Mouse (Mus musculus): ENCODE data around the gene Ppp1r26. TPM values are rescaled to one million over a fixed set of nuclear protein-coding genes. Genes with fewer than 3 reads are reported as not detected.
"Not testable (repeated sequence)": the region's sequence is repeated elsewhere in the genome, so short reads cannot be mapped to it uniquely, and the experiment has no call there.

The Ppp1r26 gene
- total RNA-seq, 2 experiments from 2014 or later = 6.9 to 7.4 TPM

- DNase-seq = no peak
Measured at GRCm38 (mm10) chr2:28447315-28447670, 693 bp downstream of the Ppp1r26 start.

DNA sequence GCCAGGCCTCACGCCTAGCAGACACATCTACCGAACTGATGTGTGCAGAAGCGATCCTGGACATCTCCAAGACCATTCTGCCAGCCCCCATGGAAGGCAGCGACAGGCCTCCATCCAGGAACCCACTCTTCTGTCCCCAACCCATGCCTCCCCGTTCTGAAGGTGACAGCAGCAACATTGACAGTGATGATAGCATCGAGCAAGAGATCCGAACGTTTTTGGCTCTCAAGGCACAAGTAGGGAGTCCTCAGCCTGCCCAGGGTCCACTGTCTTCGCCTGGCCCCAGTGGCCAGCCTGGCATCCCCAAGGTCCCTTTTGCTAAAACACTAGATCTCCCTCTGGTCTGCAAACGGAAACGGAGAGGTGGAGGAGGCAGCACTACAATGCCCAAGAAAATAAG is 5.1 kb downstream of the Ppp1r26 start:
- no peak for DNase-seq

DNA sequence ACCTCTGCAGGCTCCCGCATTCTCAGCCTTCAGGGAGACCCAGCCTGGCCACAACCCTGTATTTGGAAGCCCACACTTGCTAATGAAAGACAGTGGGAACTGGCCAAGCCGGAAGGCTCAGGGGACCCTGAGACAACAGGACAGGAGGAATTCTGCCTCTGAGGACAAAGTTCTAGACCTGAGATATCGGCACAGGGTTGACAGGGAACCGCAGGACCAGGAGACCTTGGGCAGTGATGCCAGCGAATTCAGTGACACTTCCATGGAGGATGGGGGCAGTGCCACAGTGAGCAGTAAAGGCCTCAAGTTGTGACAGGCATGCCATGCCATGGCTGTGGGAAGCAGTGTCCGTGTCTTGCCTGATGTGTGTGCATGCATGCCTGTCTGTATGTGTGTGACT is 6.9 kb downstream of the Ppp1r26 start:
- DNase-seq = no peak

- no peak for DNase-seq
Measured at GRCm38 (mm10) chr2:28456616-28457015, 10.0 kb downstream of the Ppp1r26 start.

GRCm38 (mm10) chr2:28463919-28464318 is 17.3 kb downstream of the Ppp1r26 start:
- DNase-seq = peak; percentile 67

DNA sequence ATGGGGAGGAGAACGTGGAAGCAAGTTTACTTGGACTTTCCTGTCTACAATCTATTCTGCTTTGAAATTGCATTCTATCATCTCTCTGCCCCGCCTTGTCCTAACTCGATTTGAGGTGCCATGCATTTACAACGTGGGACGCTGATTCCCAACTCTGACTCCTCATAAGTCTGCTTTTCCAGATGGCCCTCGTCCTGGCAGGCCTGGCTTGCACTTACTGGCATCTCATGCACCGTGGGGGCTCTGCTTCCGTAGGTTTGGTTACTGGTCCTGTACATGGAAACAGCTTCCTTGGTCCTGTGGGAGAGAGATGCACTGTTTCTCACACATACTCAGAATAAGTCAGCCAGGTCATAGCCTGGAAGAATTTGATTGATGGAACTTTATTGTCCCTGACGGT is 18.3 kb downstream of the Ppp1r26 start:
- DNase-seq = no peak

GRCm38 (mm10) chr2:28465836-28466518 is 19.4 kb downstream of the Ppp1r26 start, which contains the start of gene 1700007K13Rik:
Gene 1700007K13Rik, minus strand, starts transcription at chr2:28466332.
- DNase-seq = peak; percentile 62

GRCm38 (mm10) chr2:28467860-28468485 is 21.4 kb downstream of the Ppp1r26 start, which contains the start of gene Mrps2:
Gene Mrps2, plus strand, starts transcription at chr2:28468066.
- peak; percentile 88 for DNase-seq

- no peak for DNase-seq
Measured at GRCm38 (mm10) chr2:28468486-28469225, 22.1 kb downstream of the Ppp1r26 start.

- no peak for DNase-seq
Measured at GRCm38 (mm10) chr2:28469461-28469860, 22.9 kb downstream of the Ppp1r26 start.

DNA sequence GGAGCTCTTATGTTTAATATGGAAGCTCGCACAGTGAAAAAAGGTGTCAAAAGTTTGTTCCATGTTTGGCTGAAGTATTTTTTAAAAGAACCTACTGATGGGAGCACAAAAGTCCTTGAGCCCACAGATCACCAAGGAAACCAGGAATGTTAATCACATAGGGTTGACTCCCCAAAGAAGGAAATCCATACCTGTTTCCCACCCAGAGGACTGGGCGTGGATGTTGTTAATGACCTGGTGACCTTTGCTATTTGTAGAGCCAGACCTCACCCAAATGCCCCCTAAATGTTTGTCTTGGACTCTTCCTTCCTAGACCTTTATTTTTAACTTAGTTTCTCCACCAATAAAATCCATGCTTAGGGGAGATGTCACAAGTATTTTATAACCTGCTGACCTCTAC is 24.0 kb downstream of the Ppp1r26 start:
- DNase-seq = no peak

- not testable (repeated sequence) for DNase-seq
Measured at GRCm38 (mm10) chr2:28472011-28472410, 25.4 kb downstream of the Ppp1r26 start.

DNA sequence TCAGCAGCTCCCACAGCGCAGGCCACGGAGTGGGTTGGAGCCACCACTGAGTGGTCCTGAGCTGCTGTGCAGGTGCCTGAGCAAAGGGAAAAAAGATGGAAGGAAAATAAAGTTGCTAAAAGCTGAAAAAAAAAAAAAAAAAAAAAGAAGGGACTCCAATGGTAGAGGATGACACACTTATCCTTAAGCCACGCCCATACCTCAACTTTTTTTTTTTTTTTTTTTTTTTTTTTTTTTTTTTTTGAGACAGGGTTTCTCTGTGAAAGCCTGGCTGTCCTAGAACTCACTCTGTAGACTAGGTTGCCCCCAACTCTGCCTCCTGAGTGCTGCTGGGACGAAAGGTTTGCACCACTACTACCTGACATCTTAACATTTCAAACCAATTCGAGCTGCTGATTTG is 31.4 kb downstream of the Ppp1r26 start:
- DNase-seq = not testable (repeated sequence)

DNA sequence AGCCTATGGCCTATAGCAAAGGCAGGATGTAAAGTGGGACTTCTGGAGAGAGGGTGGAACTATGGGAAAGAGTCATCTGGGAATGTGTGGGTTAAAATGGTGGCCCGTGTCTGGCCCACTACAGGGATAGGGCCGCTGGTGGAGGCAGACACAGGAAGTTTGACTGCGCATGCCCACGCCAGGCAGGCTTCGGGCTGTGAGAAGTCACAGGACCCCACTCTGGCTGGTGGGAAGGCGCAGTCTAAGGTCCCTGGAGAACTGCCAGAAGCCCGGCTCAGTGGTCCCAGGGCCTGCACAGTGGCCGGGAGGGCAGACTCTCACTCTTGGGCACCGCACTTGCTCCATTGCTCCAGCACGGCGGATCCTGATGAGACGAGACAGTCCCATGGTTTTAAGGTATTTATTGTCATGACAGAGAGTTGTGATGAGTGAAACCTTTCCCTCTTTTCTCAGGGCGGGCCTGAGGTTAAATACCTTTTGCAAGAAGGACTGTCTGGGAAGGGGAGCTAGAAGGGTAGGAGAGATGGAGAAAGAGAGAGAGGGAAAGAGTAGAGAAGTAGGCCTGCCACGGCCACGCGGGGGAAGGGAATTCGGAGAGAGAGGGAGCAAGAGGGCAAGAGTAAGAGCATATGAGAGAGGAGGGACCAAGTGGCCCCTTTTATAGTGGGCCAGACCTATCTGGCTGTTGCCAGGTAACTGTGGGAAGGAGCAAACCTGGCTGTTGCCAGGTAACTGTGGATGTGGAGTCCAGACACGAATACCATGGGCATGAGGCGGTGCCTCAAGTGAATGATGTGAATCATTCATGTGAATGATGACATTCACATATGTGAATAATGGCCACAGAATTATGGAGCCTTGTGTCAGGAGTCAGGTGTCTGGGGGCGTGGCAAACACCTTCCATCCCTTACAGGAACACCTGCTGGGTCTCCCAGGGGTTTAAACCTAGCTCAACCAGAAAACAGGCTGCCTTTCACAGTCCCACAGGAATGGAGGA is 32.9 kb downstream of the Ppp1r26 start:
- no peak for DNase-seq

DNA sequence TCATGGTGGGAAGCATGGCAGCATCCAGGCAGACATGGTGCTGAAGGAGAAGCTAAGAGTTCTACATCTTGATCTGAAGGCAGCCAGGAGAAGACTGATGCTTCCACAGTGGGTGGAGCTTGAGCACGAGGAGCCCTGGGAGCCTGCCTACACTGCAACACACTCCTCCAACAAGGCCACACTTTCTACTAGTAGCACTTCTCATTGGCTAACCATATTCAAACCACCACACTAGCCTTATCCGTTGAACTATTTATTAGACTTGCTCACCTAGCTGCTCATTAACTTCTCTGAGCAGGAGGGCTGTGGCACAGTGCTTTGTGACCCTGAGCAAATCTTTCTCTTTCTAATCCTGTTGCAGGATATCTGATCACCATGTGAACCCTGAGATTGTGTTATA is 37.3 kb downstream of the Ppp1r26 start:
- DNase-seq = no peak

- DNase-seq = no peak
Measured at GRCm38 (mm10) chr2:28494521-28494920, 47.9 kb downstream of the Ppp1r26 start.

DNA sequence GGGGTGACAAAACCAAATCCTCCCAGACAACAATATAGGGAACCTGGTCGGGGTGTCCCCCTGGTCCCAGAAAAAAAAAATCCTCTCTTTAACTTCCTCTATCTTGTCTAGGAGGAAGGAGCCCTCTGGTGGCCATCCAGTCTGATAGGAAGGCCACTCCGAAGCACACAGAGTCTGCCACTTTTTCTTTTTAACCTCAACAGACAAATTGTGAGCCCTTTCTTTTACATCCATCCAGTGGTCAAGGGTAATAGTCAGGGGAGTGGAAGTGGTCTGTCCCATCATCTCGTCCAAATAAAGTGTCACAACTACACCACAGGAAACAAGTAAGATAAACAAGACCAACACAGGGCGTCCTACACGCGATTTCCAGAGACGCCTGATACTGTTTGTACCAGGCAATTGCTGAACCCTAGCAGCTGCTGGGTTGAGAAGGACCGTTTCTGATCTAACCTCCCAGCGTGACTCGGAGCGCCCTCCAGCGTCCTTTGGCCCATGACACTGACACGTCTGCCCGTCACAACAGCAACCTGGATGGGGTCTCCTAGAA is 48.7 kb downstream of the Ppp1r26 start:
- DNase-seq = peak; percentile 27

GRCm38 (mm10) chr2:28495801-28496595 is 49.4 kb downstream of the Ppp1r26 start:
- no peak for DNase-seq

DNA sequence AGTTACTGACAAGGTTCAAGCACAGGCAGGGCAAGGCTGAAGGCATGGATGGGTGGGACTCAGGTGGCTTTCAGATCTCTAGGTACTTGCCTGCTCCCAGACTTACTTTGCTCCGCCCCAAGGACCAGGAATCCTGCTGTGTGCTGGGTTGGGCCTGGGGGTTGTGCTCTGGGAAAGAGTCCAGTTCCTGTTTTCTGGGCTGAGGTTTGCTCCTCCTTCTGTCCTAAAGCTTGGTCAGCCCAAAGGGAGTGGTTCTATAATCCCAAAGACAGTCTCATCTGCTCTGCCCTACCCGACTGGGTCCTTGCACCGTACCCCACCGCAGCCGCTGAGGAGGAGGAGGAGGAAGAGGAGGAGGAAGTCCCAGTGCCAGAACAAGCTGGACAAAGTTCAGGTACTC is 50.1 kb downstream of the Ppp1r26 start, which contains the start of gene Gbgt1:
Gene Gbgt1 (plus strand): TSS at position 221 of the 400 bp plus-strand sequence.
- no peak for DNase-seq

GRCm38 (mm10) chr2:28497561-28497960 is 51.0 kb downstream of the Ppp1r26 start:
- no peak for DNase-seq

GRCm38 (mm10) chr2:28498431-28498830 is 51.8 kb downstream of the Ppp1r26 start:
- DNase-seq = peak; percentile 2

Data from heart, postnatal 4 days (tissue).